Mouse (Mus musculus): ENCODE results near the gene Cp. TPM values are rescaled to one million over a fixed set of nuclear protein-coding genes. Genes with fewer than 3 reads are reported as not detected.
A peak's percentile ranks its signal among the peaks of the same experiment; 100 is the strongest.

Gene Cp
- polyA plus RNA-seq, 2 experiments, result 8.5 to 19.0 TPM

DNA sequence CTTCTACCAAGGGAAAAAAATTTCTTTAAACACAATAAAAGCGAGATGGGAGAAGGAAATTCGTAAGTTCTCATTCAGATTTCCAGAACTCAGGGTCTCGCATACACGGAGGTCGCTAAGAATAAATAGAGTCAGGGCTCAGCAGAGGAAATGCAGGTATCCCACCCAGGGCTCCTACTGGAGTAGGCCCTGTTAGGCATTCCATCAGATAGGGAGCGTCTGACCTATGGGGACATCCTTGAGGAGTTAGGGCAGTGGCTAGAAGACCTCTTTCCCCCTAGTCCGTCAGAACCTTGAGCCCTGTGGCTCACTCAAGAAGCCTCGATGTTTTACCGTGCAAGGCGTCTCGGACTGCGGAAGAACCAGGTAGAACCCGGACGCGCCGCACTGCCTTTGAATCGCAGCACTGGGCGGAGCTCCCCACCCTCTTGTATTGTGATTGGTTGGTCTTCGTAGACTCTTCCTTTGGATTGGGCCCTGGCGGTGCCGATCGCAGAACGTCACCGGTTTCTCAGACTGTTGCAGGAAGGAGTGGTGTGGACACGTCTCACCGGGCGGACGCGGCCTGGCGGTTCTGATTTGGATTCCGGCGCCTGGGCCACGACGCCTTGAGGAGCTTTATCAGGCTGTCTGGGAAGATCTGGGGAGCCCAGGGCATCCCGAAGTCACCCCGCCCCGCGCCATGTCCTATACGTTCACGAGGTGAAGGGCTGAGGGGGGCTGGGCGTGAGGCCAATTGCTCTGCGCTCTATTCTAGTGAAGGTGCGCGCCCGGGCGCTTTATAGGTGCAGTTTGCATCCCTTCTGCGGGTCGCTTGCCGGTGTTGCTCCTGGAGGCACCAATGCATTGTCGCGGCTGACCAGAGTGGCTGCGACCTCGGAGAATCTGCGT, 100.7 kb downstream of the Cp start, which contains the start of gene Hltf:
Gene Hltf, plus strand, starts transcription at position 506 of the 891 bp plus-strand sequence.
- Histone ChIP-seq H3K9ac (replicated peaks) (peak within 1 kb of the TSS; percentile 53), H3K4me1 (replicated peaks; ENCODE audit: control insufficient read depth in 2 of 2, insufficient read depth in 2 of 2, low read length in 1 of 2) (peaks cover 0 to 3% of the 10 kb centered on the region in 2 experiments; a peak in 2 of 4 replicates), H3K27me3 (ENCODE audit: control insufficient read depth, insufficient read depth, low read length) (no peaks in the 10 kb centered on the region), H3K27ac (no peak within 1 kb of the TSS), H3K36me3 (replicated peaks; ENCODE audit: control insufficient read depth, insufficient read depth, low read depth) (no peaks in the 10 kb centered on the region), H3K4me3 (ENCODE audit: insufficient read depth in 1 of 2, low read depth in 2 of 2, low read length in 2 of 2) (peak within 1 kb of the TSS; percentile 64 to 99), H3K4me2 (ENCODE audit: low read depth) (peak within 1 kb of the TSS; percentile 78), H3K9me3 (ENCODE audit: control insufficient read depth, low read length) (no peaks in the 10 kb centered on the region)
- ATAC-seq (ENCODE audit: insufficient read depth), result peak; percentile 100
- under 1% methylated on average over 49 of the region's 54 CpGs for WGBS (ENCODE audit: insufficient replicate concordance)
- TF ChIP-seq CTCF (IDR thresholded peaks at IDR 0.05; ENCODE audit: low read depth), result no peak
- peak; percentile 43; the same call in 1 of the 2 replicates for TF ChIP-seq EP300 (IDR thresholded peaks at IDR 0.05; ENCODE audit: low read depth)
- DNase-seq (ENCODE audit: low read depth in 3 of 3, low spot score in 3 of 3), result peak; percentile 86 to 90 (median 88)

GRCm38 (mm10) chr3:20058197-20058541, 101.3 kb downstream of the Cp start:
- Histone ChIP-seq H3K27me3 (ENCODE audit: control insufficient read depth, insufficient read depth, low read length) (no peaks in the 10 kb centered on the region), H3K9ac (replicated peaks) (peak overlapping the region; percentile 40; the same call in 1 of the 2 replicates), H3K4me2 (ENCODE audit: low read depth) (peak overlapping the region; percentile 78), H3K36me3 (replicated peaks; ENCODE audit: control insufficient read depth, insufficient read depth, low read depth) (no peaks in the 10 kb centered on the region), H3K9me3 (ENCODE audit: control insufficient read depth, low read length) (no peaks in the 10 kb centered on the region), H3K27ac (no peak overlapping the region), H3K4me1 (replicated peaks; ENCODE audit: control insufficient read depth in 2 of 2, insufficient read depth in 2 of 2, low read length in 1 of 2) (peaks cover 0 to 3% of the 10 kb centered on the region in 2 experiments; a peak in 2 of 4 replicates), H3K4me3 (ENCODE audit: insufficient read depth in 1 of 2, low read depth in 2 of 2, low read length in 2 of 2) (peak overlapping the region; percentile 64 to 99)
- TF ChIP-seq EP300 (IDR thresholded peaks at IDR 0.05; ENCODE audit: low read depth) (no peak), CTCF (IDR thresholded peaks at IDR 0.05; ENCODE audit: low read depth) (no peak)
- no peak for ATAC-seq (ENCODE audit: insufficient read depth)
- under 1% methylated on average over 6 of the region's 9 CpGs for WGBS (ENCODE audit: insufficient replicate concordance)
- DNase-seq (ENCODE audit: low read depth in 3 of 3, low spot score in 3 of 3), result no peak

Other genes with a start within 250 kb of the Cp start
- gene Hps3, start 78.3 kb downstream of the Cp start, polyA plus RNA-seq (2012; rRNA removed), result 4.7 and 5.6 TPM in 2 replicates
- gene Hps3, start 78.3 kb downstream of the Cp start, polyA plus RNA-seq (2014; fragmentation: Nextera tagmentation; extraction: Ambion mirVana), result 4.9 and 5.3 TPM in 2 replicates
- gene Hltf, start 100.8 kb downstream of the Cp start, polyA plus RNA-seq (2012; rRNA removed), result 2.5 and 4.5 TPM in 2 replicates
- gene Hltf, start 100.8 kb downstream of the Cp start, polyA plus RNA-seq (2014; fragmentation: Nextera tagmentation; extraction: Ambion mirVana), result 9.4 and 13.0 TPM in 2 replicates
- 8.9 and 11.2 TPM in 2 replicates for gene Gyg, start 198.3 kb downstream of the Cp start, polyA plus RNA-seq (2012; rRNA removed)
- gene Gyg, start 198.3 kb downstream of the Cp start, polyA plus RNA-seq (2014; fragmentation: Nextera tagmentation; extraction: Ambion mirVana), result 21.3 and 22.5 TPM in 2 replicates